25 mouse cellular contexts compared by ENCODE assay signal in genomic region chr1:185334136-185334535, GRCm38 (mm10). TPM values are rescaled to one million over a fixed set of nuclear protein-coding genes. Genes with fewer than 3 reads are reported as not detected.
DNase-seq lines count a peak whose midpoint lies in the region; ATAC-seq and TF ChIP-seq lines count a peak whose summit lies in the region.
"Had no signal": no experiment of that assay in that cellular context is flagged by ENCODE, and none has a peak within 500 bp of the region (broad histone marks: within the 10 kb centered on the region; RNA-seq: fewer than 3 reads in every experiment).

No protein-coding gene starts in this region.

- no peak overlapping the region for H3K27ac ChIP-seq in hindbrain, embryonic 12.5 days
- H3K27ac ChIP-seq in hindbrain, embryonic 16.5 days (ENCODE audit: low read depth, low read length) = no peak overlapping the region
- no peak overlapping the region for H3K27ac ChIP-seq in neural tube, embryonic 13.5 days (replicated peaks)
- H3K27ac ChIP-seq in small intestine, adult 2 months (ENCODE audit: insufficient read depth, low read depth, low read length) = peak overlapping the region; percentile 80
- H3K27ac ChIP-seq: embryonic facial prominence, embryonic 12.5 days; heart, adult 2 months; heart, embryonic 13.5 days; kidney, postnatal 0 days; liver, embryonic 14.5 days; macrophage had no signal

- peak; percentile 22 to 27 for DNase-seq in cerebellum, postnatal 36 days
- no peak for DNase-seq in cerebellum, adult 11-12 months
- no peak for DNase-seq in neural tube, embryonic 10.5 days (ENCODE audit: extremely low spot score, low spot score)
- DNase-seq in urinary bladder, postnatal 14 days (ENCODE audit: low spot score) = no peak
- DNase-seq: adrenal gland, postnatal 25 days; heart, adult 2 months; heart, postnatal 10 days; kidney, adult 18-20 months; layer of hippocampus, adult 9-11 months; liver; lung, adult 2 months; lung, postnatal 10 days; midbrain, embryonic 14.5 days; thymus, postnatal 4 days had no signal

- H3K4me2 ChIP-seq in hindbrain, embryonic 12.5 days (replicated peaks) = no peak overlapping the region
- no peak overlapping the region for H3K4me2 ChIP-seq in hindbrain, embryonic 16.5 days (ENCODE audit: low read length)
- H3K4me2 ChIP-seq in neural tube, embryonic 13.5 days = 0 out of 2 replicates have a peak overlapping the region, but pooled peaks have one; percentile 73
- H3K4me2 ChIP-seq: embryonic facial prominence, embryonic 12.5 days; heart, embryonic 13.5 days had no signal

- H3K4me3 ChIP-seq in hindbrain, embryonic 12.5 days = no peak overlapping the region
- H3K4me3 ChIP-seq in hindbrain, embryonic 16.5 days (ENCODE audit: low read length) = no peak overlapping the region
- no peak overlapping the region for H3K4me3 ChIP-seq in neural tube, embryonic 13.5 days
- peak overlapping the region; percentile 38 for H3K4me3 ChIP-seq in small intestine, adult 2 months (ENCODE audit: low read depth, low read length)
- H3K4me3 ChIP-seq: embryonic facial prominence, embryonic 12.5 days; heart, adult 2 months; heart, embryonic 13.5 days had no signal

- H3K27me3 ChIP-seq in hindbrain, embryonic 12.5 days = no peaks in the 10 kb centered on the region
- no peaks in the 10 kb centered on the region for H3K27me3 ChIP-seq in hindbrain, embryonic 16.5 days (replicated peaks; ENCODE audit: control insufficient read depth, insufficient read depth, low read length)
- H3K27me3 ChIP-seq in neural tube, embryonic 13.5 days = no peaks in the 10 kb centered on the region
- no peaks in the 10 kb centered on the region for H3K27me3 ChIP-seq in small intestine, adult 2 months (ENCODE audit: control insufficient read depth, insufficient read depth, low read length)
- H3K27me3 ChIP-seq: embryonic facial prominence, embryonic 12.5 days; heart, embryonic 13.5 days had no signal

- peaks cover 8% of the 10 kb centered on the region; the same call in 1 of the 2 replicates for H3K36me3 ChIP-seq in hindbrain, embryonic 12.5 days
- H3K36me3 ChIP-seq in hindbrain, embryonic 16.5 days (ENCODE audit: control insufficient read depth, insufficient read depth, low read length) = no peaks in the 10 kb centered on the region
- peaks cover 8% of the 10 kb centered on the region; the same call in 1 of the 2 replicates for H3K36me3 ChIP-seq in neural tube, embryonic 13.5 days
- H3K36me3 ChIP-seq in small intestine, adult 2 months (ENCODE audit: control insufficient read depth, insufficient read depth, low read length) = peaks cover 13% of the 10 kb centered on the region

- no peak for TF ChIP-seq POLR2A in small intestine, adult 2 months (IDR thresholded peaks at IDR 0.05; ENCODE audit: low read depth, low read length)

- TF ChIP-seq CTCF in small intestine, adult 2 months (IDR thresholded peaks at IDR 0.05; ENCODE audit: extremely low read depth, insufficient read length, insufficient replicate concordance, low read depth, low read length) = no peak

- H3K9me3 ChIP-seq in hindbrain, embryonic 12.5 days (replicated peaks) = no peaks in the 10 kb centered on the region
- no peaks in the 10 kb centered on the region for H3K9me3 ChIP-seq in hindbrain, embryonic 16.5 days (ENCODE audit: control insufficient read depth, low read length)
- H3K9me3 ChIP-seq in neural tube, embryonic 13.5 days = no peaks in the 10 kb centered on the region
- H3K9me3 ChIP-seq: embryonic facial prominence, embryonic 12.5 days; heart, embryonic 13.5 days had no signal

- H3K4me1 ChIP-seq in hindbrain, embryonic 12.5 days = peaks cover 17% of the 10 kb centered on the region
- H3K4me1 ChIP-seq in hindbrain, embryonic 16.5 days (ENCODE audit: control insufficient read depth, insufficient read depth, low read depth, low read length) = peaks cover 20% of the 10 kb centered on the region
- H3K4me1 ChIP-seq in neural tube, embryonic 13.5 days (replicated peaks) = peaks cover 43% of the 10 kb centered on the region
- peaks cover 13% of the 10 kb centered on the region; the same call in 1 of the 2 replicates for H3K4me1 ChIP-seq in small intestine, adult 2 months (ENCODE audit: control insufficient read depth, insufficient read depth, insufficient read length, low read length)

- no peak for ATAC-seq in hindbrain, embryonic 12.5 days (ENCODE audit: low FRiP score)
- ATAC-seq in hindbrain, embryonic 16.5 days = no peak
- ATAC-seq in neural tube, embryonic 13.5 days (ENCODE audit: low read depth) = no peak
- ATAC-seq: CD4-positive, CD25-positive, alpha-beta regulatory T cell, adult 4 months; forebrain, embryonic 16.5 days had no signal

- H3K9ac ChIP-seq in hindbrain, embryonic 12.5 days = 0 out of 2 replicates have a peak overlapping the region, but pooled peaks have one; percentile 41
- H3K9ac ChIP-seq in hindbrain, embryonic 16.5 days (ENCODE audit: low read depth, low read length) = no peak overlapping the region
- H3K9ac ChIP-seq in neural tube, embryonic 13.5 days = 0 out of 2 replicates have a peak overlapping the region, but pooled peaks have one; percentile 26
- H3K9ac ChIP-seq: embryonic facial prominence, embryonic 12.5 days; heart, embryonic 13.5 days; liver, embryonic 14.5 days had no signal

- whole genome bisulfite sequencing in hindbrain, embryonic 12.5 days = 88% methylated on average over 4 of the region's 4 CpGs
- WGBS in hindbrain, embryonic 16.5 days = 87% methylated on average over 4 of the region's 4 CpGs
- WGBS in neural tube, embryonic 13.5 days = 91% methylated on average over 4 of the region's 4 CpGs
- WGBS in small intestine, adult 2 months = 40% methylated on average over 4 of the region's 4 CpGs

RNA-seq across cellular contexts. Expression of gene Bpnt1, which starts 2.2 kb away (rescaled TPM):
- polyA plus RNA-seq in hindbrain, embryonic 12.5 days (2016; fragmentation: Nextera tagmentation; extraction: Ambion mirVana) = 32.5 and 34.2 TPM in 2 replicates
- polyA plus RNA-seq in hindbrain, embryonic 16.5 days (2015; fragmentation: Nextera tagmentation; extraction: Ambion mirVana) = 59.2 and 61.5 TPM in 2 replicates
- 53.5 and 56.1 TPM in 2 replicates for polyA plus RNA-seq in neural tube, embryonic 13.5 days (2015; fragmentation: Nextera tagmentation; extraction: Ambion mirVana)
- polyA plus RNA-seq in small intestine, adult 2 months (2012; rRNA removed) = 323 and 340 TPM in 2 replicates

RNA-seq across cellular contexts. Expression of gene Iars2, which starts 4.9 kb away (rescaled TPM):
- polyA plus RNA-seq in hindbrain, embryonic 12.5 days (2016; fragmentation: Nextera tagmentation; extraction: Ambion mirVana) = 24.7 and 25.0 TPM in 2 replicates
- polyA plus RNA-seq in hindbrain, embryonic 16.5 days (2015; fragmentation: Nextera tagmentation; extraction: Ambion mirVana) = 18.6 and 19.6 TPM in 2 replicates
- 17.6 and 20.5 TPM in 2 replicates for polyA plus RNA-seq in neural tube, embryonic 13.5 days (2015; fragmentation: Nextera tagmentation; extraction: Ambion mirVana)
- polyA plus RNA-seq in small intestine, adult 2 months (2012; rRNA removed) = 7.9 and 9.0 TPM in 2 replicates

RNA-seq across cellular contexts. Expression of gene Eprs, which starts 28.7 kb away (rescaled TPM):
- 136 and 148 TPM in 2 replicates for polyA plus RNA-seq in hindbrain, embryonic 12.5 days (2016; fragmentation: Nextera tagmentation; extraction: Ambion mirVana)
- polyA plus RNA-seq in hindbrain, embryonic 16.5 days (2015; fragmentation: Nextera tagmentation; extraction: Ambion mirVana) = 131 and 136 TPM in 2 replicates
- 134 and 135 TPM in 2 replicates for polyA plus RNA-seq in neural tube, embryonic 13.5 days (2015; fragmentation: Nextera tagmentation; extraction: Ambion mirVana)
- polyA plus RNA-seq in small intestine, adult 2 months (2012; rRNA removed) = 1.5 and 3.0 TPM in 2 replicates

Comparison
In these comparisons a context has a peak if more than half of its experiments do, and no peak if none do; other contexts are left out.
1. DNase-seq: peak in cerebellum, postnatal 36 days (2 of 2); none in cerebellum, adult 11-12 months (single experiment), neural tube, embryonic 10.5 days (single experiment) and urinary bladder, postnatal 14 days (single experiment).
2. RNA of gene Eprs, which starts 28.7 kb away (polyA plus RNA-seq): 136 to 148 TPM in hindbrain, embryonic 12.5 days, 131 to 136 TPM in hindbrain, embryonic 16.5 days and 134 to 135 TPM in neural tube, embryonic 13.5 days; 1.5 to 3.0 TPM in small intestine, adult 2 months; every median in the first group is over 10 times any median in the second.